Mouse (Mus musculus) CH12.LX (cell line): Measurements from ENCODE around the gene Mettl7b. TPM values are rescaled to one million over a fixed set of nuclear protein-coding genes. Genes with fewer than 3 reads are reported as not detected.
A peak's percentile ranks its signal among the peaks of the same experiment; 100 is the strongest.

Source experiments
- DNase-seq: peaks from one replicate; pipeline ENCODE4 v3.0.0-alpha.2; 2013; ENCODE audit errors: extremely low read depth
- H3K27ac ChIP-seq: 2 replicates; pipeline ENCODE4 v1.5.1; 2012; ENCODE audit warnings: low read depth, mild to moderate bottlenecking, control low read depth, moderate library complexity; ENCODE audit not compliant: insufficient read depth
- H3K27me3 ChIP-seq: replicated peaks from 2 replicates; pipeline ENCODE3; 2012; ENCODE audit warnings: inconsistent platforms
- H3K36me3 ChIP-seq, 2 experiments: replicated peaks in 1 of 2; 2 replicates each; pipeline versions ENCODE3 to v1.6.1; 2012; ENCODE audit warnings: inconsistent platforms in 1 of 2, low read length in 1 of 2, mild to moderate bottlenecking in 1 of 2, mixed read lengths in 1 of 2, moderate library complexity in 1 of 2; ENCODE audit not compliant: control insufficient read depth in 1 of 2, insufficient read depth in 1 of 2
- H3K4me1 ChIP-seq, 2 experiments: 2 replicates each; pipeline ENCODE4 v1.6.1; 2012; ENCODE audit warnings: inconsistent platforms in 1 of 2, moderate library complexity in 1 of 2; ENCODE audit not compliant: insufficient read depth in 2 of 2, control insufficient read depth in 1 of 2
- H3K4me2 ChIP-seq: 2 replicates; pipeline ENCODE4 v1.6.1; 2012; ENCODE audit warnings: low read depth, mild to moderate bottlenecking, control low read depth; ENCODE audit not compliant: poor library complexity, insufficient read depth, severe bottlenecking
- H3K4me3 ChIP-seq, 3 experiments: fragments of 150-350 bp in 1 of 3; sonication (generic) in 1 of 3; replicated peaks in 1 of 3; 2 replicates each; pipeline versions ENCODE3 to v1.5.1; 2011 to 2012; ENCODE audit warnings: low read depth in 2 of 3, low read length in 2 of 3, mild to moderate bottlenecking in 2 of 3, moderate library complexity in 2 of 3, control low read depth in 1 of 3, improper control_type of control experiment in 1 of 3, inconsistent platforms in 1 of 3, mixed read lengths in 1 of 3; ENCODE audit not compliant: poor library complexity in 1 of 3
- H3K79me2 ChIP-seq: replicated peaks from 2 replicates; pipeline ENCODE4 v1.6.1; 2012; ENCODE audit warnings: mild to moderate bottlenecking, moderate library complexity; ENCODE audit not compliant: control insufficient read depth, poor library complexity, insufficient read depth, severe bottlenecking; ENCODE audit errors: extremely low read depth
- H3K9ac ChIP-seq: 2 replicates; pipeline ENCODE4 v1.6.1; 2012; ENCODE audit warnings: low read depth, mild to moderate bottlenecking, control low read depth, moderate library complexity; ENCODE audit not compliant: insufficient read depth
- H3K9me3 ChIP-seq: replicated peaks from 2 replicates; pipeline ENCODE3; 2012; ENCODE audit warnings: low read length, inconsistent platforms, mixed read lengths
- BHLHE40 ChIP-seq: IDR thresholded peaks from 2 replicates; pipeline ENCODE4 v1.6.1; 2011; ENCODE audit warnings: mild to moderate bottlenecking, low read depth, low read length, improper control_type of control experiment
- CHD1 ChIP-seq: IDR thresholded peaks from 2 replicates; pipeline ENCODE4 v1.6.1; 2012; ENCODE audit warnings: low read depth, low read length, improper control_type of control experiment, inconsistent platforms
- CHD2 ChIP-seq: IDR thresholded peaks from 2 replicates; pipeline ENCODE4 v1.6.1; 2011; ENCODE audit warnings: low read length, improper control_type of control experiment
- CTCF ChIP-seq, 2 experiments: IDR thresholded peaks in 1 of 2; conservative IDR thresholded peaks in 1 of 2; 2 replicates each; pipeline ENCODE4 v1.5.1; 2011 to 2012; ENCODE audit warnings: low read depth in 2 of 2, low read length in 2 of 2, improper control_type of control experiment in 1 of 2, inconsistent platforms in 1 of 2, mild to moderate bottlenecking in 1 of 2, moderate library complexity in 1 of 2
- E2F4 ChIP-seq: IDR thresholded peaks from 2 replicates; pipeline ENCODE4 v1.6.1; 2011; ENCODE audit warnings: low read depth, low read length, improper control_type of control experiment; ENCODE audit not compliant: insufficient replicate concordance
- ELF1 ChIP-seq: IDR thresholded peaks from 2 replicates; pipeline ENCODE4 v1.6.1; 2014; ENCODE audit warnings: low read depth, mild to moderate bottlenecking, inconsistent platforms, low read length, improper control_type of control experiment
- EP300 ChIP-seq: IDR thresholded peaks from 2 replicates; pipeline ENCODE4 v1.6.1; 2011; ENCODE audit warnings: low read length, improper control_type of control experiment
- HCFC1 ChIP-seq: IDR thresholded peaks from 2 replicates; pipeline ENCODE4 v1.6.1; 2012; ENCODE audit warnings: low read depth, mild to moderate bottlenecking, inconsistent platforms, low read length, improper control_type of control experiment
- JUND ChIP-seq: conservative IDR thresholded peaks from 2 replicates; pipeline ENCODE4 v1.6.1; 2011; ENCODE audit warnings: low read depth, low read length, improper control_type of control experiment
- KAT2A ChIP-seq: IDR thresholded peaks from 2 replicates; pipeline ENCODE4 v1.6.1; 2012; ENCODE audit warnings: low read length, improper control_type of control experiment, inconsistent platforms; ENCODE audit not compliant: insufficient replicate concordance
- MAFK ChIP-seq: IDR thresholded peaks from 2 replicates; pipeline ENCODE4 v1.6.1; 2011; ENCODE audit warnings: low read length, improper control_type of control experiment; ENCODE audit not compliant: insufficient replicate concordance
- MAX ChIP-seq: IDR thresholded peaks from 2 replicates; pipeline ENCODE4 v1.6.1; 2011; ENCODE audit warnings: low read length, improper control_type of control experiment
- MAZ ChIP-seq: IDR thresholded peaks from 2 replicates; pipeline ENCODE4 v1.6.1; 2012; ENCODE audit warnings: low read depth, mild to moderate bottlenecking, inconsistent platforms, low read length, improper control_type of control experiment, moderate library complexity
- MXI1 ChIP-seq: IDR thresholded peaks from 2 replicates; pipeline ENCODE4 v1.6.1; 2011; ENCODE audit warnings: mild to moderate bottlenecking, low read depth, low read length, improper control_type of control experiment
- MYC ChIP-seq: IDR thresholded peaks from 2 replicates; pipeline ENCODE4 v1.6.1; 2011; ENCODE audit warnings: low read depth, mild to moderate bottlenecking, improper control_type of control experiment, low read length
- NELFE ChIP-seq: IDR thresholded peaks from 2 replicates; pipeline ENCODE4 v1.6.1; 2011; ENCODE audit warnings: low read depth, low read length, improper control_type of control experiment
- NRF1 ChIP-seq: IDR thresholded peaks from 2 replicates; pipeline ENCODE4 v1.6.1; 2014; ENCODE audit warnings: low read depth, mild to moderate bottlenecking, inconsistent platforms, low read length, improper control_type of control experiment, moderate library complexity
- POLR2A ChIP-seq: IDR thresholded peaks from 2 replicates; pipeline ENCODE4 v1.6.1; 2011; ENCODE audit warnings: low read depth, mild to moderate bottlenecking, improper control_type of control experiment, low read length
- RAD21 ChIP-seq: IDR thresholded peaks from 2 replicates; pipeline ENCODE4 v1.6.1; 2011; ENCODE audit warnings: low read depth, mild to moderate bottlenecking, low read length, improper control_type of control experiment, moderate library complexity
- SIN3A ChIP-seq: IDR thresholded peaks from 2 replicates; pipeline ENCODE4 v1.6.1; 2012; ENCODE audit warnings: low read length, improper control_type of control experiment, inconsistent platforms
- SMC3 ChIP-seq: IDR thresholded peaks from 2 replicates; pipeline ENCODE4 v1.6.1; 2011; ENCODE audit warnings: low read depth, low read length, improper control_type of control experiment
- TCF12 ChIP-seq: IDR thresholded peaks from 2 replicates; pipeline ENCODE4 v1.6.1; 2014; ENCODE audit warnings: low read depth, mild to moderate bottlenecking, inconsistent platforms, low read length, improper control_type of control experiment
- UBTF ChIP-seq: IDR thresholded peaks from 2 replicates; pipeline ENCODE4 v1.6.1; 2012; ENCODE audit warnings: low read depth, mild to moderate bottlenecking, inconsistent platforms, low read length, improper control_type of control experiment, moderate library complexity
- USF1 ChIP-seq: IDR thresholded peaks from 2 replicates; pipeline ENCODE4 v1.6.1; 2014; ENCODE audit warnings: low read depth, mild to moderate bottlenecking, inconsistent platforms, low read length, improper control_type of control experiment
- ZC3H11A ChIP-seq: IDR thresholded peaks from 2 replicates; pipeline ENCODE4 v1.6.1; 2012; ENCODE audit warnings: low read depth, mild to moderate bottlenecking, inconsistent platforms, low read length, improper control_type of control experiment
- ZKSCAN1 ChIP-seq: IDR thresholded peaks from 2 replicates; pipeline ENCODE4 v1.6.1; 2012; ENCODE audit warnings: low read depth, inconsistent platforms, low read length, improper control_type of control experiment, borderline replicate concordance
- ZNF384 ChIP-seq: IDR thresholded peaks from 2 replicates; pipeline ENCODE4 v1.6.1; 2012; ENCODE audit warnings: low read depth, low read length, improper control_type of control experiment, inconsistent platforms
- dilution Hi-C: fragments of 300-500 bp; cut with MboI; formaldehyde crosslinking; loops from 2 replicates; pipeline ENCODE4 v1.14.3; 2020; ENCODE audit warnings: low sequenced_read_pairs; ENCODE audit not compliant: extremely low pct_unique_long_range_greater_than_20kb, extremely low pct_ligation_motif_present
- in situ Hi-C: fragments of 300-500 bp; cut with MboI; formaldehyde crosslinking; loops from 3 replicates; pipeline ENCODE4 v1.14.3; 2019; ENCODE audit warnings: low sequenced_read_pairs, low pct_ligation_motif_present, low pct_unique_long_range_greater_than_20kb, mixed read lengths
- polyA plus RNA-seq: library from polyadenylated mRNA; unstranded; fragments of >175 nt; gene quantifications from 2 replicates; pipeline ENCODE4 v1.2.1, GENCODE M21; 2012; ENCODE audit warnings: low read depth; ENCODE audit not compliant: insufficient read length
- total RNA-seq, 2 experiments: library from RNA; depleted of rRNA; stranded (reverse); fragments of 300-350 nt in 1 of 2; fragments of >200 nt in 1 of 2; gene quantifications; 2 replicates each; pipeline ENCODE4 v1.2.3; 2012 to 2014

Mettl7b gene
- total and polyA plus RNA-seq, 3 experiments, result not detected

- TF ChIP-seq TCF12, result no peak
- no peak for TF ChIP-seq SMC3
- TF ChIP-seq CHD1, result no peak
- TF ChIP-seq BHLHE40, result no peak
- TF ChIP-seq ZC3H11A, result no peak
- TF ChIP-seq MXI1, result no peak
- TF ChIP-seq NRF1, result no peak
- no peak for TF ChIP-seq JUND
- no peak for TF ChIP-seq UBTF
- no peak for TF ChIP-seq SIN3A
- TF ChIP-seq HCFC1, result no peak
- TF ChIP-seq ELF1, result no peak
- no peak for TF ChIP-seq CHD2
- TF ChIP-seq NELFE, result no peak
- TF ChIP-seq POLR2A, result no peak
- no peak for TF ChIP-seq KAT2A
- no peak for TF ChIP-seq ZKSCAN1
- no peak for TF ChIP-seq MAFK
- no peak for TF ChIP-seq ZNF384
- H3K79me2 ChIP-seq, result no peaks in the 10 kb centered on the region
- in situ Hi-C loops, result no loop called here
- H3K27me3 ChIP-seq, result no peaks in the 10 kb centered on the region
- no peaks in the 10 kb centered on the region for H3K9me3 ChIP-seq
- DNase-seq, result no peak
- no peak overlapping the region for H3K9ac ChIP-seq
- no peak overlapping the region for H3K4me2 ChIP-seq
- peaks cover 0 to 6% of the 10 kb centered on the region in 2 experiments; a peak in 2 of 4 replicates for H3K4me1 ChIP-seq
- H3K36me3 ChIP-seq, result no peaks in the 10 kb centered on the region
- no peak overlapping the region for H3K4me3 ChIP-seq
- H3K27ac ChIP-seq, result no peak overlapping the region
- dilution Hi-C loops, result no loop called here
These were observed 20.0 kb upstream of the Mettl7b start for GRCm38 (mm10) chr10:128980644-128981365.

- DNase-seq, result peak; percentile 50
- no peaks in the 10 kb centered on the region for H3K9me3 ChIP-seq
- in situ Hi-C loops (no loop called here), dilution Hi-C loops (no loop called here)
- H3K79me2 ChIP-seq, result no peaks in the 10 kb centered on the region
- H3K27me3 ChIP-seq, result no peaks in the 10 kb centered on the region
- no peak overlapping the region for H3K4me3 ChIP-seq
- H3K36me3 ChIP-seq, result no peaks in the 10 kb centered on the region
- H3K9ac ChIP-seq, result no peak overlapping the region
- TF ChIP-seq USF1 (no peak), MYC (no peak), MAX (no peak), MAFK (no peak), CTCF (conservative IDR thresholded peaks at IDR 0.05 in 1 of 2, IDR thresholded peaks at IDR 0.05 in 1 of 2; ENCODE audit: low read depth in 2 of 2, low read length in 2 of 2) (peak; percentile 50 to 91; a peak in 3 of 4 replicates), EP300 (no peak), E2F4 (no peak), MAZ (no peak), MXI1 (no peak), RAD21 (peak; percentile 90), SMC3 (peak; percentile 63), TCF12 (no peak), BHLHE40 (no peak)
- peaks cover 0 to 12% of the 10 kb centered on the region in 2 experiments; a peak in 2 of 4 replicates for H3K4me1 ChIP-seq
- no peak overlapping the region for H3K27ac ChIP-seq
- H3K4me2 ChIP-seq, result 0 out of 2 replicates have a peak overlapping the region, but pooled peaks have one; percentile 32
These were observed 16.8 kb upstream of the Mettl7b start for GRCm38 (mm10) chr10:128977522-128978114.
